Mouse (Mus musculus) kidney, postnatal 4 days (tissue): ENCODE results near the gene Rps27rt.
A peak's percentile ranks its signal among the peaks of the same experiment; 100 is the strongest.
"Not testable (repeated sequence)": the region's sequence is repeated elsewhere in the genome, so short reads cannot be mapped to it uniquely, and the experiment has no call there.

ENCODE experiments used
- DNase-seq, 2 experiments: peaks; one replicate each; pipeline ENCODE4 v3.0.0; 2021; ENCODE audit warnings: mixed read lengths in 2 of 2

Rps27rt gene

DNA sequence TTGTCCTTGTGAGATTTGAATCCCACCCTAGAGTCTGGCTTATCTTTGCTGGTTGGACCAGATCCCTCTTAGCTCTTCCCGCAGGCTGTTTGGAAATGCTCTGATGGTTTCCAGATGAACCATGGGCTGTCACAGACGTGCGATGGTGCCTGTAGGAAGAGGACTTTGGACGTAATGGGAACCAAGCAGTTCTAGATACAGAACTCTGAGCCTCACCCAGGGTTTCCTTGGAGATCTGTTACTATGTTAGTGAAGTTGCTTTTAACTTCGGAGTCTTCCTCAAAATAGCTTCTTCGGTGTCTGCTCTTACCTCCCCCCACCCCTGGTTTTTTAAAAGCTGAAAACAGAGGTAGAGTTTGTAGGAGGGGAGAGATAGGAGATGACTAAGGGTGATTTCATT lies 2.6 kb downstream of the Rps27rt start:
- no peak for DNase-seq

GRCm38 (mm10) chr9:114978281-114979111 lies 4.0 kb downstream of the Rps27rt start, which contains the start of gene Osbpl10:
TSS of gene Osbpl10 (plus strand) at chr9:114978569.
- DNase-seq: peak; percentile 88 to 93

- peak in 1 of 2 experiments; percentile 62 for DNase-seq
Measured at GRCm38 (mm10) chr9:114977461-114978280, 4.9 kb downstream of the Rps27rt start.

- DNase-seq: not testable (repeated sequence)
Measured at GRCm38 (mm10) chr9:114966286-114966685, 16.3 kb downstream of the Rps27rt start.

- no peak for DNase-seq
Measured at GRCm38 (mm10) chr9:114964093-114964492, 18.4 kb downstream of the Rps27rt start.

- DNase-seq: no peak
Measured at GRCm38 (mm10) chr9:114960844-114961243, 21.7 kb downstream of the Rps27rt start.

GRCm38 (mm10) chr9:114960043-114960789 lies 22.3 kb downstream of the Rps27rt start:
- DNase-seq: peak in 1 of 2 experiments; percentile 11

DNA sequence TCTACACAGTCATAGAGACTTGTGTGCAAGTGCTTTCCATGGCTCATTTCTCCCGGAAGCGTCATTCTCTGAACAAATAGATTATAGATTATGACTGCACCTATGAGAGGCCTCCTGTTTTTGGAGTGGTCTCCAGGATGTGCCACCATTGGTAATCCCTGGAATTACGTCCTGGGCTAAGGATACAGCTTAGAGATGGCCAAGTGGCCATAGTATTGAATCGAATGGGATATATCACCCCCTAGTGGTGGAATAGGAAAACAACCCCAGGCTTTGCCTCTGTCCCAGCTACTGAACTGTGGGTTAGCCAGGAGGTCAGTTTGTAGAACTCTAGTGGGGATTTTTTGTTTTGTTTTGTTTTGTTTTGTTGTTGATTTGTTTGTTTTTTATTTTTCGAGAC lies 25.6 kb downstream of the Rps27rt start:
- peak in 1 of 2 experiments; percentile 38 for DNase-seq

DNA sequence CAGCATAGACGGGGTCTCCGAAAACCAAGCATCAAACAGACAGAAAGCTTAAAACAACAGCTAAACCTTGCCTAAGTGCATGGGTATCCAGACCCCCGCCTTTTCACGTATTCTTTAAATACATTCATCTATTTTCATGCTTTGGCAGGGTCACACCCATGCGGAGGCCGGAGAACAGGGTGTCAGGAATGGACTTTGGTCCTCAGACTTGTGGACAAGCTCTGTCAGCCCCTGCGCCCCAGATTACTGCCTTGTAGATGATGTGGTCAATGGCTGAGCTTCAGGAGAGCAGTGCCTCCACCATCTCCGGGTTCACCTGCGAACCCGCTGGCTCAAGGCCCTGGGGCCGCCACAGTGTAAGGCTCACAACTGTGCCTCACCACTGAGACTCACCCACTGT lies 27.2 kb downstream of the Rps27rt start:
- DNase-seq: no peak

- DNase-seq: peak; percentile 33 to 35
Measured at GRCm38 (mm10) chr9:114952866-114953265, 29.7 kb downstream of the Rps27rt start.

- DNase-seq: peak in 1 of 2 experiments; percentile 24
Measured at GRCm38 (mm10) chr9:114948395-114948794, 34.1 kb downstream of the Rps27rt start.

- DNase-seq: no peak
Measured at GRCm38 (mm10) chr9:114945576-114945975, 37.0 kb downstream of the Rps27rt start.

GRCm38 (mm10) chr9:114944642-114945041 lies 37.9 kb downstream of the Rps27rt start:
- no peak for DNase-seq

- no peak for DNase-seq
Measured at GRCm38 (mm10) chr9:114936687-114937086, 45.9 kb downstream of the Rps27rt start.

GRCm38 (mm10) chr9:114935321-114935720 lies 47.2 kb downstream of the Rps27rt start:
- no peak for DNase-seq

DNA sequence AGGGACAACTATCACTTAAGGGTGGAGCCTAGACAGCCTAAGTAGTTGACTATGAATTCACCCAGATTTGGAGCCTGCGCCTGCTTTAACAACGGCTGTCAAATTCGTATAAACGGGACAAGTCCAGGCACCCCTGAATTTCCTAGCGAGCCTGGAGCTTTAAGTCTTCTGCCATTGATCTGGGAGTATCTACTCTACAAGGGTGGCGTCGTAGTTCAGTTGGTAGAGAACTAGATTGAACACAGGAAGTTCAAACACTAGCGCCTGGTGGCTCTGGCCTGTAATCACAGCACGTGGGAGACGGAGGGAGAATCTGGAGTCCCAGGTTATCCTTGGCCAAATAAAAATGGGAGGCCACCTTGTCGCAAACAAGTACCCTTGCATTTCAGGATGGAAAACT lies 48.3 kb downstream of the Rps27rt start:
- no peak for DNase-seq

DNA sequence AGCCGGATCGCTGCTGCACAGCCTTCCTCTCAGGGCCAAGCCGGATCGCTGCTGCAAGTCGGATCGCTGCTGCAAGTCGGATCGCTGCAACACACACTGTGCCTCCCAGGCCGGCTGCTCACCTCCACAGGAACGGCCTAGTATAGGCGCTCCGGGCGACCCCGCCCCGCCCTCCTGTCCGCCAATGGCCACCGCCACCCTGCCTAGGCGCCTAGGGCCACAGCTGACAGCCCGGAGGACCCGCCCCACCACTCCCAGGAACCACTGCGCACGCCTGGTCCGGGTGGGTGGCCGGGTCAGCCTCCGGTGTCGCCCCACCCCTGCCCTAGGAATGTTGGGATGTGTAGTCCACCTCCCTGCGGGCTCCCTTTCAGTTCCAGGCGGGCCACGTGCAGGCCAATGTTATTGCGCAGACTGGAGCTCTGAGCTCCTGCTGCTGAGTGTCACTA lies 48.8 kb downstream of the Rps27rt start, which contains the start of gene Gpd1l:
Gene Gpd1l, minus strand, starts transcription at position 265 of the 449 bp plus-strand sequence.
- peak; percentile 97 to 98 for DNase-seq

DNA sequence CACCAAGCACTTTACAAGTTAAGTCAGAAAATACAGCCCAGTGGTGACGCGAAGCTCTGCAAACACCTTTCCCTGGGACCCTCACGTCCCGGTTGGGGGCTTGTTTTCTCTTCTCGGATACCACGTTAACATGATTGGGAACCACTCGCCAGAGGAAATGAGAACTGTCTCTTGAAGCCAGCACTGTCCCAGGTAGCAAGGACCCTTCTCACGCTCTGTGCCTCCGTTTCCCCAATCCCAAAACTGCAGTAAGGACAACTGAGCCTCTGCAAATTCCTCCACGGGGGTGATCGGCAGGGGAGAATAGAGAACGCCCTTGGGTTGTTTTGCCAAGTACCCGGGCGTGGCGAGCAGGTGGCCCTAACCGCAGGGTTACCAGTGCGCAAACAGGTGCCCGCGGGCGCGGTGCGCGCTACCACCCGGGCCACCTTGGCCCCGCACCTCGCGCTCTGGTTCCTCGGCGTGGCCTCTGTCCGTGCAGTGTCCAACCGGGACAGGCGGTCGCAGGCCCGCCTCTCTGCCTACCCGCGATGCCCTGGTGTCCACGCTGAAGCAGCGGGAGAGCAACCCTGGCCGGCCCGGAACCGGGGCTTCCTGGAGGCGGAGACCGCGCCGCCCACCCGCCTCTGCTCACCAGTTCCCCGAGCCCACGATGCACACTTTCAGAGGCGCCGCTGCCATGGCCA lies 49.4 kb downstream of the Rps27rt start:
- DNase-seq: peak in 1 of 2 experiments; percentile 32

DNA sequence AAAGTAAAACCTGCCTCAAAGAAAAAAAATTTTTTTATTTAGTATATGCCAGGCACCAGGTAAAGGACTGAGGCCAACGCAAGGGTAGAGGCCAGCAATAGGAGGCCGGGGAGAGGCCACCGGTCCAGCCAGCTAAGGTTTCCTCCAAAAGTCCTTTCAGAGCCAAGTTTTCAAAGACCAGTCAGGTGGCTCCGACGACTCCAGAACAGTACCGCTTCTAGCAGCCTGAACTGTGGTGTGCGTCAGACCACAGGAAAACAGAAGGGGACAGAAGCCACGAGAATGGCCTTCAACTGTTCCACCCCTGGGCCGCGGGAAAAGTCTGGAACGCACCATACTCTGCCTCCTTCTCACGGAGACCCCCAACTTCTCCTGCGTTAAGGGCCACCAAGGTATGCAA lies 49.9 kb downstream of the Rps27rt start:
- DNase-seq: peak; percentile 14 to 40
